Mouse (Mus musculus) erythroblast, embryonic 14.5 days (primary cell): ENCODE data around the gene Stc2.

ENCODE experiments used
- GATA1 ChIP-seq: IDR thresholded peaks from 2 replicates; pipeline ENCODE4 v1.6.1; 2012; ENCODE audit warnings: low read length, inconsistent platforms, mixed read lengths
- TAL1 ChIP-seq: IDR thresholded peaks from 3 replicates; pipeline ENCODE4 v1.6.1; 2012; ENCODE audit warnings: low read length, inconsistent platforms, mixed read lengths

DNA sequence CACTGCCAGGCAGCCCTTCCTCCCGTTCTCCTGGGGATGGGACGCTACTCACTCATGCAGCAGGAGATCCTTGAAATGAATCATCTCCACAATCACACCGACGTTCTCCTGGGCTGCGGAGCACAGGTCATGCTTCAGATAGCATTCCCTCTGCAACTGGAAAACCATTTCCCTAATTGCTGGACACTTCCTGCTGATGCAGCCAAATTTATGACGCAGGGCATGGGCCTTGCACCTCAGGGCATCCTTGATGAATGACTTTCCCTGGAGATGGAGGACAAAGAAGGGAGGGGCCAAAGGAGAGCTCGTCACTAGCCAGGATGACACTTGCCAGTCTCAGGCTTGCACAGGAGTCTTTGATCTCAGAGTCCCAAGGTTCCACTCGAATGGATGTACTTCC is 4.6 kb downstream of the Stc2 start:
- TF ChIP-seq GATA1, result no peak
- TF ChIP-seq TAL1, result no peak
